Mouse (Mus musculus): ENCODE measurements around the gene Spred2.
A peak's percentile ranks its signal among the peaks of the same experiment; 100 is the strongest.

The Spred2 gene

GRCm38 (mm10) chr11:19925149-19925975, 1.2 kb downstream of the Spred2 start:
- peak; percentile 70 to 74 for DNase-seq (ENCODE audit: low spot score in 2 of 2)

- peak; percentile 68 to 80 for DNase-seq (ENCODE audit: low spot score in 2 of 2)
Measured at GRCm38 (mm10) chr11:19925976-19926842, 2.0 kb downstream of the Spred2 start.

- no peak for DNase-seq (ENCODE audit: low spot score in 2 of 2)
Measured at GRCm38 (mm10) chr11:19926843-19927120, 2.6 kb downstream of the Spred2 start.

- DNase-seq (ENCODE audit: low spot score in 2 of 2) = no peak
Measured at GRCm38 (mm10) chr11:19928633-19929032, 4.5 kb downstream of the Spred2 start.

- DNase-seq (ENCODE audit: low spot score in 2 of 2) = no peak
Measured at GRCm38 (mm10) chr11:19929087-19929865, 5.1 kb downstream of the Spred2 start.

- no peak for DNase-seq (ENCODE audit: low spot score in 2 of 2)
Measured at GRCm38 (mm10) chr11:19931569-19932230, 7.5 kb downstream of the Spred2 start.

GRCm38 (mm10) chr11:19932983-19933511, 8.9 kb downstream of the Spred2 start:
- no peak for DNase-seq (ENCODE audit: low spot score in 2 of 2)

GRCm38 (mm10) chr11:19935524-19936354, 11.6 kb downstream of the Spred2 start:
- peak in 1 of 2 experiments; percentile 41 for DNase-seq (ENCODE audit: low spot score in 2 of 2)

- DNase-seq (ENCODE audit: low spot score in 2 of 2) = no peak
Measured at GRCm38 (mm10) chr11:19938456-19939004, 14.4 kb downstream of the Spred2 start.

GRCm38 (mm10) chr11:19939305-19939730, 15.1 kb downstream of the Spred2 start:
- DNase-seq (ENCODE audit: low spot score in 2 of 2) = peak; percentile 48 to 65

GRCm38 (mm10) chr11:19939831-19940230, 15.7 kb downstream of the Spred2 start:
- no peak for DNase-seq (ENCODE audit: low spot score in 2 of 2)

- no peak for DNase-seq (ENCODE audit: low spot score in 2 of 2)
Measured at GRCm38 (mm10) chr11:19941156-19941777, 17.1 kb downstream of the Spred2 start.

GRCm38 (mm10) chr11:19941978-19942377, 17.8 kb downstream of the Spred2 start:
- no peak for DNase-seq (ENCODE audit: low spot score in 2 of 2)

- no peak for DNase-seq (ENCODE audit: low spot score in 2 of 2)
Measured at GRCm38 (mm10) chr11:19943753-19944152, 19.6 kb downstream of the Spred2 start.

- no peak for DNase-seq (ENCODE audit: low spot score in 2 of 2)
Measured at GRCm38 (mm10) chr11:19944701-19945100, 20.5 kb downstream of the Spred2 start.

- no peak for DNase-seq (ENCODE audit: low spot score in 2 of 2)
Measured at GRCm38 (mm10) chr11:19946721-19947120, 22.5 kb downstream of the Spred2 start.

- DNase-seq (ENCODE audit: low spot score in 2 of 2) = peak; percentile 62 to 66
Measured at GRCm38 (mm10) chr11:19947626-19948135, 23.5 kb downstream of the Spred2 start.

GRCm38 (mm10) chr11:19949725-19950124, 25.6 kb downstream of the Spred2 start:
- no peak for DNase-seq (ENCODE audit: low spot score in 2 of 2)

GRCm38 (mm10) chr11:19950169-19950568, 26.0 kb downstream of the Spred2 start:
- DNase-seq (ENCODE audit: low spot score in 2 of 2) = no peak
